1 mouse cellular context compared by ENCODE assay signal in the genomic region with DNA sequence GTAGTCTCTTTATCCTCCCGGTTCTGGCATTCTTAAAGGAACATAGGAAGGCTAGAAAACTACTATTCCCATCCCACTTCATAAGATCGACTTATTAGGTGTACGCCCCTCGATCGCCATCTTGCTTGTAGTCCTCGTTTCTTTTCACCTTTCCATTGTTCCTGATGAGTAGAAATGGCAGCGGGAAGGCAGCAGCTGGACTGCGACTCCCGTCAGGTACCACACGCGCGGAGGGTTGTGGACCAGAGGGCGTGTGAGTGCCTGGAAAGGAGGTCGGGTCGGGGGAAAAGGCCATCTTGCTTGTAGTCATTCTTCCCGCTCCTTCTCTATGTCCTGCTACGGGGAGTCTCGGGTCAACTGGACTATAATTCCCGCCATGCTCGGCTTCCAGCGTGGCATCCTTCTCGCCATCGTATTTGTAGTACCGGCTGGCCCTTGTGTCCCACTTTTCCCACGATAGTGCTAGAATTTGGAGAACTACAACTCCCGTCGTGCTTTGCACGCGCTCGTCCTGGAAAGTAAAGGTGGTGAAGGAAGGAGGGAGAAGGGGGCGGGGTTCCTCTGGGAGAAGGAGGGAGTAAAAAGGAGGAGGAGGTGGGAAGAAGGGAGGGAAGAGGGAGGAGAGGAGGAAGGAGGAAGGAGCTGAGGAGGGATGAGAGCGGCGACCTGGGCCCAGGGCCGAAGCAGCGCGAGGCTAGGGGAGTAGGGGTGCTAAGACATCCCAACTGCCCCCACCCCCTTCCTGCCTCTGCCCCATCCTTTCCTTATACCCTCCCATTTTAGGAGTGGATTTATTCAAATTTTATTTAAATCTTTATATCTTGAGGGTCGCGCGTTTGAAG.
A peak's percentile ranks its signal among the peaks of the same experiment; 100 is the strongest.
TF ChIP-seq lines count a peak whose summit lies in the region.

No protein-coding gene starts in this region.

TF ChIP-seq in CH12.LX, 34 proteins besides CTCF, POLR2A, EP300 and RAD21:
- TF ChIP-seq ELF1 (IDR thresholded peaks at IDR 0.05; ENCODE audit: low read depth, low read length) = peak; percentile 43; the same call in 1 of the 2 replicates
- TF ChIP-seq SIN3A (IDR thresholded peaks at IDR 0.05; ENCODE audit: low read length) = peak; percentile 23; the same call in 1 of the 2 replicates
- no peak for TF ChIP-seq MAFK (IDR thresholded peaks at IDR 0.05; ENCODE audit: insufficient replicate concordance, low read length)
- TF ChIP-seq BHLHE40 (IDR thresholded peaks at IDR 0.05; ENCODE audit: low read depth, low read length) = no peak
- no peak; the same call in 1 of the 2 replicates for TF ChIP-seq IRF4 (IDR thresholded peaks at IDR 0.05; ENCODE audit: low read depth, low read length)
- TF ChIP-seq GABPA (IDR thresholded peaks at IDR 0.05; ENCODE audit: insufficient replicate concordance, low read depth, low read length) = no peak; the same call in 1 of the 2 replicates
- no peak for TF ChIP-seq ZNF384 (IDR thresholded peaks at IDR 0.05; ENCODE audit: low read depth, low read length)
- peak; percentile 81; the same call in 1 of the 2 replicates for TF ChIP-seq KAT2A (IDR thresholded peaks at IDR 0.05; ENCODE audit: insufficient replicate concordance, low read length)
- no peak for TF ChIP-seq E2F4 (IDR thresholded peaks at IDR 0.05; ENCODE audit: insufficient replicate concordance, low read depth, low read length)
- no peak for TF ChIP-seq CHD1 (IDR thresholded peaks at IDR 0.05; ENCODE audit: low read depth, low read length)
- TF ChIP-seq NRF1 (IDR thresholded peaks at IDR 0.05; ENCODE audit: low read depth, low read length) = peak; percentile 62
- TF ChIP-seq ZC3H11A (IDR thresholded peaks at IDR 0.05; ENCODE audit: low read depth, low read length) = no peak
- no peak for TF ChIP-seq PAX5 (IDR thresholded peaks at IDR 0.05; ENCODE audit: low read length)
- no peak for TF ChIP-seq USF2 (conservative IDR thresholded peaks at IDR 0.05; ENCODE audit: low read depth, low read length)
- TF ChIP-seq MAZ (IDR thresholded peaks at IDR 0.05; ENCODE audit: low read depth, low read length) = peak; percentile 39; the same call in 1 of the 2 replicates
- TF ChIP-seq HCFC1 (IDR thresholded peaks at IDR 0.05; ENCODE audit: low read depth, low read length) = peak; percentile 88
- TF ChIP-seq CHD2 (IDR thresholded peaks at IDR 0.05; ENCODE audit: low read length) = peak; percentile 46; the same call in 1 of the 2 replicates
- TF ChIP-seq MYC (IDR thresholded peaks at IDR 0.05; ENCODE audit: low read depth, low read length) = no peak
